Mouse (Mus musculus) stomach, embryonic 16.5 days (tissue): ENCODE data around the gene Slc35f1. TPM values are rescaled to one million over a fixed set of nuclear protein-coding genes. Genes with fewer than 3 reads are reported as not detected.

ENCODE experiments used
- ATAC-seq: fragments of 200-750 bp; cut with Nextera tagmentation; 2 replicates; pipeline ENCODE4 v1.8.0; 2017; ENCODE audit warnings: moderate number of reproducible peaks, moderate TSS enrichment; ENCODE audit not compliant: insufficient read depth, low FRiP score
- H3K27ac ChIP-seq: fragments of 300-500 bp; sonication (generic); 2 replicates; pipeline ENCODE4 v1.5.1; 2014; ENCODE audit warnings: low read length
- H3K27me3 ChIP-seq: fragments of 300-500 bp; sonication (generic); 2 replicates; pipeline ENCODE4 v1.6.1; 2014; ENCODE audit warnings: low read length, control low read depth, mixed read lengths; ENCODE audit not compliant: control insufficient read depth, insufficient read depth
- H3K36me3 ChIP-seq: fragments of 300-500 bp; sonication (generic); 2 replicates; pipeline ENCODE4 v1.6.1; 2014; ENCODE audit warnings: low read length; ENCODE audit not compliant: control insufficient read depth, insufficient read depth
- H3K4me1 ChIP-seq: fragments of 300-500 bp; sonication (generic); 2 replicates; pipeline ENCODE4 v1.6.1; 2014; ENCODE audit warnings: low read length, control low read depth, mixed read lengths; ENCODE audit not compliant: control insufficient read depth, insufficient read depth
- H3K4me2 ChIP-seq: fragments of 300-500 bp; sonication (generic); 2 replicates; pipeline ENCODE4 v1.6.1; 2014; ENCODE audit warnings: low read depth, low read length, mixed read lengths
- H3K4me3 ChIP-seq: fragments of 300-500 bp; sonication (generic); replicated peaks from 2 replicates; pipeline ENCODE4 v1.5.1; 2014; ENCODE audit warnings: mild to moderate bottlenecking, low read length
- H3K9ac ChIP-seq: fragments of 300-500 bp; sonication (generic); 2 replicates; pipeline ENCODE4 v1.6.1; 2014; ENCODE audit warnings: low read length
- H3K9me3 ChIP-seq: fragments of 300-500 bp; sonication (generic); replicated peaks from 2 replicates; pipeline ENCODE4 v1.6.1; 2016; ENCODE audit warnings: low read length, control low read depth; ENCODE audit not compliant: control insufficient read depth
- WGBS: fragments of 180-500 bp; shearing (Covaris S2); extraction: QIAGEN DNeasy Blood & Tissue Kit; methylation state at CpG from one replicate; pipeline ENCODE4 v1.1.7; 2014; 5-methylcytosine and 5-hydroxymethylcytosine counted together
- polyA plus RNA-seq: library from polyadenylated mRNA; unstranded; fragments of >200 nt; fragmentation: Nextera tagmentation; extraction: Ambion mirVana; gene quantifications from 2 replicates; pipeline ENCODE4 v1.2.1, GENCODE M21; 2015

The Slc35f1 gene
- polyA plus RNA-seq, 1 experiment from 2014 or later = 2.6 TPM

DNA sequence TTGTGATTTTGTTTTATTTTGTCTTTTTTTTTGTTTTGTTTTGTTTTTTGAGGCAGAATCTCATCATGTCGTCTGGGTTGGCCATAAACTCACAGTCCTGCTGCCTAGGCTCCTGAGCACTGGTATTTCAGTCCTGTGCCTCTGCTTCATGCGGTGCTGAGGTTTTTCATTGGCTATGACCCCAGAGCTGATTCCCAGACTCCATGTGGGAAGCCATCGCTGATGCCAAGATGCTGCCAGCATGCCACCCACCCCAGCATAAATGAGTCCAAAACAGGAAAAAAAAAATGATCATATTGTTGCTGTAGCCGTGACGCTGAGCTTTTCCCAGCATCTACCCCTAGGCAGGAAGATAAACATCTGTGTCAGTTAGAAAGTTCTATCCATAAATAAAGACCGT, 434.0 kb downstream of the Slc35f1 start:
- WGBS = 60% methylated on average over 6 of the region's 6 CpGs
- Histone ChIP-seq H3K4me3 (no peak overlapping the region), H3K4me2 (no peak overlapping the region), H3K4me1 (no peaks in the 10 kb centered on the region), H3K27me3 (no peaks in the 10 kb centered on the region), H3K27ac (no peak overlapping the region), H3K9me3 (no peaks in the 10 kb centered on the region), H3K36me3 (no peaks in the 10 kb centered on the region), H3K9ac (no peak overlapping the region)
- ATAC-seq = no peak

GRCm38 (mm10) chr10:53132707-53133106, 442.4 kb downstream of the Slc35f1 start:
- Histone ChIP-seq H3K4me2 (no peak overlapping the region), H3K9me3 (no peaks in the 10 kb centered on the region), H3K9ac (no peak overlapping the region), H3K27ac (no peak overlapping the region), H3K4me3 (no peak overlapping the region), H3K36me3 (no peaks in the 10 kb centered on the region), H3K4me1 (no peaks in the 10 kb centered on the region), H3K27me3 (no peaks in the 10 kb centered on the region)
- ATAC-seq = no peak
- 76% methylated on average over 1 of the region's 1 CpGs for WGBS

GRCm38 (mm10) chr10:53150321-53150720, 460.0 kb downstream of the Slc35f1 start:
- no peaks in the 10 kb centered on the region for H3K4me1 ChIP-seq
- WGBS = 58% methylated on average over 2 of the region's 2 CpGs
- no peaks in the 10 kb centered on the region for H3K9me3 ChIP-seq
- no peak overlapping the region for H3K4me3 ChIP-seq
- H3K27me3 ChIP-seq = no peaks in the 10 kb centered on the region
- H3K36me3 ChIP-seq = no peaks in the 10 kb centered on the region
- ATAC-seq = no peak
- no peak overlapping the region for H3K27ac ChIP-seq
- H3K9ac ChIP-seq = no peak overlapping the region
- no peak overlapping the region for H3K4me2 ChIP-seq

DNA sequence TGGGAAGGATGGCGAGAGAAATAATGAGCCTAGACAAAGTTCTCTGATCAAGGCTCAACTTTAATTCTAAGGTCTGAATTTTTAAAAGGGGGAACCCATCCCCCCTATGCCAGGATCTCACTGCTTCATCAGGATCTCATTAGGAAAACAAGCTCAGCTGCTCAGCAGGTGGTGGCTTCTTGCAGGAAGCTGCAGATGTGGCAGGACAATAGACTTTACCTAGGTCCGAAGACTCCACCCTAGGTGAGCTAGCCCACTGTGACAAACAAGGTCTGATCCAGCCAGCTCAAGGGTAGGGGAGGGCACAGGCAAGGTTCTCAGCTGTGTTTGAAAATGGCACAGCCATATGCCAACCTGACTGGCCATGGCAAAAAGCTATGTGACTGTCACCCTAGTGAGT, 460.6 kb downstream of the Slc35f1 start:
- H3K9me3 ChIP-seq = no peaks in the 10 kb centered on the region
- H3K27ac ChIP-seq = no peak overlapping the region
- H3K9ac ChIP-seq = no peak overlapping the region
- no peaks in the 10 kb centered on the region for H3K36me3 ChIP-seq
- WGBS = 68% methylated on average over 2 of the region's 2 CpGs
- no peak overlapping the region for H3K4me2 ChIP-seq
- H3K4me3 ChIP-seq = no peak overlapping the region
- no peaks in the 10 kb centered on the region for H3K27me3 ChIP-seq
- no peaks in the 10 kb centered on the region for H3K4me1 ChIP-seq
- ATAC-seq = no peak

DNA sequence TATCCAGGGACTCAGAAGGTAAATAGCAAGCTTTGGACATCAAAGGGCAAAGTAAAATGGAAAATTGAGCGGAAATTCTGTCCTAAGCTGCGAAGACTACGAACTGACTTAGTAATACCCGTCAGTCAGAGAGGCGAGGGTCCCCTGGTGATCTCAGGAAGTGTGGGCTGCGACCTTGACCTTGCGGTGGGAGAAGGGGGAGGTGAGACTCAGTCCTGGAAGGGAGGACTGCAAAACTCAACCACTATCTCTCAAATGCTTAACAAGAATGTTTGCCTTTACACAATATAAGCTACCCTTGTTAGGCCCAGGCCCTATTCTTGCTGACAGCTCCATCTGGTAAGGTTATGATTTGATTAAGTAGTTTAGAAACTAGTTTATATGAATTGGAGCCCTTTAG, 466.0 kb downstream of the Slc35f1 start:
- Histone ChIP-seq H3K4me2 (no peak overlapping the region), H3K27ac (no peak overlapping the region), H3K36me3 (no peaks in the 10 kb centered on the region), H3K4me3 (no peak overlapping the region), H3K27me3 (no peaks in the 10 kb centered on the region), H3K9me3 (no peaks in the 10 kb centered on the region), H3K9ac (no peak overlapping the region), H3K4me1 (0 out of 2 replicates have a peak, but pooled peaks cover 4% of the 10 kb centered on the region)
- peak; percentile 17; the same call in 1 of the 2 replicates for ATAC-seq
- 33% methylated on average over 7 of the region's 7 CpGs for WGBS

DNA sequence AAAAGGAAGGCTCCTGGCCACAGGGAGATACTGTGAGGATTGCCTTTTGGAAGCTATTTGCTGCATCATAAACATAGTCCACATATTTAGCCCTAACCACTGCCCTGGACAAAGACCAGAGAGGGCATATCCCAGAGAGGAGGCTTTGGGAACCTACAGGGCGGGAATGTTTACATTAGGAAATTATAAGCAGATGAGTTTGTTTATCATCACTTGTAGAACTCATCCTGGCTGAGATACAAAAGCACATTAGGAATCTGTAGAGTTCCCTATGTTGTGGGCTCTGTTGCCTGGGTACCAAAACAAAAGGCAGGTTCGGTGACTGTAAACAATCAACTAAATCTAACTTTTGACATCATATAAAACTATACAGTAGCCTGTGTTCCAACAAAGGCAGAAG, 467.4 kb downstream of the Slc35f1 start:
- Histone ChIP-seq H3K27me3 (no peaks in the 10 kb centered on the region), H3K4me2 (no peak overlapping the region), H3K9me3 (no peaks in the 10 kb centered on the region), H3K27ac (no peak overlapping the region), H3K9ac (no peak overlapping the region), H3K4me3 (no peak overlapping the region), H3K36me3 (no peaks in the 10 kb centered on the region), H3K4me1 (0 out of 2 replicates have a peak, but pooled peaks cover 4% of the 10 kb centered on the region)
- ATAC-seq = peak; percentile 50; the same call in 1 of the 2 replicates
- 56% methylated on average over 2 of the region's 2 CpGs for WGBS
